Mouse (Mus musculus): ENCODE measurements around the gene Olfr159. TPM values are rescaled to one million over a fixed set of nuclear protein-coding genes. Genes with fewer than 3 reads are reported as not detected.

Olfr159 gene
- polyA plus RNA-seq, 1 experiment from 2014 or later: not detected

GRCm38 (mm10) chr4:43745187-43745586 is 25.6 kb downstream of the Olfr159 start:
- no peak for ATAC-seq (replicated peaks)
- H3K27ac ChIP-seq: no peak overlapping the region

GRCm38 (mm10) chr4:43743099-43743498 is 27.7 kb downstream of the Olfr159 start:
- Histone ChIP-seq H3K36me3 (replicated peaks) (no peaks in the 10 kb centered on the region), H3K4me1 (no peaks in the 10 kb centered on the region), H3K27me3 (replicated peaks) (no peaks in the 10 kb centered on the region), H3K9ac (no peak overlapping the region), H3K9me3 (no peaks in the 10 kb centered on the region), H3K4me3 (no peak overlapping the region), H3K4me2 (no peak overlapping the region), H3K27ac (no peak overlapping the region)
- ATAC-seq (replicated peaks): no peak
- 69% methylated on average over 1 of the region's 1 CpGs for WGBS

More at GRCm38 (mm10) chr4:43745187-43745586, 25.6 kb downstream of the Olfr159 start:
- no peaks in the 10 kb centered on the region for H3K4me1 ChIP-seq
- H3K9ac ChIP-seq: no peak overlapping the region
- no peak overlapping the region for H3K4me2 ChIP-seq
- no peaks in the 10 kb centered on the region for H3K27me3 ChIP-seq (replicated peaks)
- H3K4me3 ChIP-seq: no peak overlapping the region
- H3K36me3 ChIP-seq (replicated peaks): no peaks in the 10 kb centered on the region
- H3K9me3 ChIP-seq: no peaks in the 10 kb centered on the region
- WGBS: 17% methylated on average over 6 of the region's 6 CpGs

GRCm38 (mm10) chr4:43742637-43743036 is 28.2 kb downstream of the Olfr159 start:
- Histone ChIP-seq H3K4me3 (no peak overlapping the region), H3K27me3 (replicated peaks) (no peaks in the 10 kb centered on the region), H3K4me1 (no peaks in the 10 kb centered on the region), H3K9me3 (no peaks in the 10 kb centered on the region), H3K4me2 (no peak overlapping the region), H3K27ac (no peak overlapping the region), H3K36me3 (replicated peaks) (no peaks in the 10 kb centered on the region), H3K9ac (no peak overlapping the region)
- ATAC-seq (replicated peaks): no peak
- 21% methylated on average over 4 of the region's 4 CpGs for WGBS

GRCm38 (mm10) chr4:43741526-43741925 is 29.3 kb downstream of the Olfr159 start:
- Histone ChIP-seq H3K27ac (no peak overlapping the region), H3K9me3 (no peaks in the 10 kb centered on the region), H3K4me3 (no peak overlapping the region), H3K27me3 (replicated peaks) (no peaks in the 10 kb centered on the region), H3K4me2 (no peak overlapping the region), H3K36me3 (replicated peaks) (no peaks in the 10 kb centered on the region), H3K4me1 (no peaks in the 10 kb centered on the region), H3K9ac (no peak overlapping the region)
- 76% methylated on average over 5 of the region's 5 CpGs for WGBS
- ATAC-seq (replicated peaks): no peak

- no peak overlapping the region for H3K4me3 ChIP-seq
- 75% methylated on average over 8 of the region's 8 CpGs for WGBS
- no peak for ATAC-seq (replicated peaks)
- no peaks in the 10 kb centered on the region for H3K36me3 ChIP-seq (replicated peaks)
- no peaks in the 10 kb centered on the region for H3K4me1 ChIP-seq
- H3K9me3 ChIP-seq: no peaks in the 10 kb centered on the region
- H3K4me2 ChIP-seq: no peak overlapping the region
- no peak overlapping the region for H3K9ac ChIP-seq
- no peak overlapping the region for H3K27ac ChIP-seq
- H3K27me3 ChIP-seq (replicated peaks): no peaks in the 10 kb centered on the region
These were observed 31.7 kb downstream of the Olfr159 start for GRCm38 (mm10) chr4:43738989-43739674.

GRCm38 (mm10) chr4:43737144-43737543 is 33.7 kb downstream of the Olfr159 start:
- H3K9me3 ChIP-seq: no peaks in the 10 kb centered on the region
- no peaks in the 10 kb centered on the region for H3K36me3 ChIP-seq (replicated peaks)
- no peak overlapping the region for H3K27ac ChIP-seq
- H3K27me3 ChIP-seq (replicated peaks): no peaks in the 10 kb centered on the region
- no peak overlapping the region for H3K4me3 ChIP-seq
- H3K9ac ChIP-seq: no peak overlapping the region
- WGBS: 74% methylated on average over 6 of the region's 6 CpGs
- H3K4me1 ChIP-seq: no peaks in the 10 kb centered on the region
- no peak for ATAC-seq (replicated peaks)
- H3K4me2 ChIP-seq: no peak overlapping the region

- Histone ChIP-seq H3K9ac (no peak overlapping the region), H3K27ac (no peak overlapping the region), H3K27me3 (replicated peaks) (no peaks in the 10 kb centered on the region), H3K36me3 (replicated peaks) (no peaks in the 10 kb centered on the region), H3K4me2 (no peak overlapping the region), H3K4me3 (no peak overlapping the region), H3K9me3 (no peaks in the 10 kb centered on the region), H3K4me1 (no peaks in the 10 kb centered on the region)
- ATAC-seq (replicated peaks): no peak
- WGBS: 84% methylated on average over 5 of the region's 5 CpGs
These were observed 37.6 kb downstream of the Olfr159 start for GRCm38 (mm10) chr4:43733186-43733585.

- Histone ChIP-seq H3K4me1 (no peaks in the 10 kb centered on the region), H3K4me2 (no peak overlapping the region), H3K4me3 (no peak overlapping the region), H3K27me3 (replicated peaks) (no peaks in the 10 kb centered on the region), H3K36me3 (replicated peaks) (no peaks in the 10 kb centered on the region), H3K9me3 (no peaks in the 10 kb centered on the region), H3K27ac (no peak overlapping the region), H3K9ac (no peak overlapping the region)
- 21% methylated on average over 1 of the region's 1 CpGs for WGBS
- ATAC-seq (replicated peaks): no peak
These were observed 38.6 kb downstream of the Olfr159 start for GRCm38 (mm10) chr4:43732171-43732570.

- Histone ChIP-seq H3K9me3 (no peaks in the 10 kb centered on the region), H3K27me3 (replicated peaks) (no peaks in the 10 kb centered on the region), H3K4me2 (no peak overlapping the region), H3K36me3 (replicated peaks) (no peaks in the 10 kb centered on the region), H3K27ac (no peak overlapping the region), H3K9ac (no peak overlapping the region), H3K4me1 (no peaks in the 10 kb centered on the region), H3K4me3 (no peak overlapping the region)
- 68% methylated on average over 21 of the region's 21 CpGs for WGBS
- no peak for ATAC-seq (replicated peaks)
These were observed 40.0 kb downstream of the Olfr159 start for GRCm38 (mm10) chr4:43730750-43731297.

GRCm38 (mm10) chr4:43729794-43730550 is 40.8 kb downstream of the Olfr159 start, which contains the start of gene Spaar:
Spaar (plus strand) TSS chr4:43730034.
- ATAC-seq (replicated peaks): no peak
- Histone ChIP-seq H3K4me1 (no peaks in the 10 kb centered on the region), H3K36me3 (replicated peaks) (no peaks in the 10 kb centered on the region), H3K9ac (no peak within 1 kb of the TSS), H3K4me2 (no peak within 1 kb of the TSS), H3K9me3 (no peaks in the 10 kb centered on the region), H3K27ac (no peak within 1 kb of the TSS), H3K4me3 (no peak within 1 kb of the TSS), H3K27me3 (replicated peaks) (no peaks in the 10 kb centered on the region)
- WGBS: 71% methylated on average over 14 of the region's 14 CpGs

GRCm38 (mm10) chr4:43729126-43729525 is 41.7 kb downstream of the Olfr159 start:
- H3K4me3 ChIP-seq: no peak overlapping the region
- ATAC-seq (replicated peaks): no peak
- no peaks in the 10 kb centered on the region for H3K27me3 ChIP-seq (replicated peaks)
- WGBS: 83% methylated on average over 3 of the region's 3 CpGs
- H3K4me2 ChIP-seq: no peak overlapping the region
- no peak overlapping the region for H3K9ac ChIP-seq
- H3K4me1 ChIP-seq: no peaks in the 10 kb centered on the region
- H3K9me3 ChIP-seq: no peaks in the 10 kb centered on the region
- H3K27ac ChIP-seq: no peak overlapping the region
- H3K36me3 ChIP-seq (replicated peaks): no peaks in the 10 kb centered on the region

GRCm38 (mm10) chr4:43728576-43728954 is 42.2 kb downstream of the Olfr159 start:
- no peaks in the 10 kb centered on the region for H3K4me1 ChIP-seq
- no peaks in the 10 kb centered on the region for H3K27me3 ChIP-seq (replicated peaks)
- H3K4me3 ChIP-seq: no peak overlapping the region
- WGBS: 50% methylated on average over 5 of the region's 5 CpGs
- H3K9ac ChIP-seq: no peak overlapping the region
- H3K4me2 ChIP-seq: no peak overlapping the region
- no peaks in the 10 kb centered on the region for H3K36me3 ChIP-seq (replicated peaks)
- no peaks in the 10 kb centered on the region for H3K9me3 ChIP-seq
- no peak for ATAC-seq (replicated peaks)
- H3K27ac ChIP-seq: no peak overlapping the region

Measured in midbrain, embryonic 15.5 days (tissue).